Mouse (Mus musculus): ENCODE results near the gene Gin1. TPM values are rescaled to one million over a fixed set of nuclear protein-coding genes. Genes with fewer than 3 reads are reported as not detected.

Gin1 gene
- total and polyA plus RNA-seq, 2 experiments from 2014 or later: 0.80 to 21.3 TPM

DNA sequence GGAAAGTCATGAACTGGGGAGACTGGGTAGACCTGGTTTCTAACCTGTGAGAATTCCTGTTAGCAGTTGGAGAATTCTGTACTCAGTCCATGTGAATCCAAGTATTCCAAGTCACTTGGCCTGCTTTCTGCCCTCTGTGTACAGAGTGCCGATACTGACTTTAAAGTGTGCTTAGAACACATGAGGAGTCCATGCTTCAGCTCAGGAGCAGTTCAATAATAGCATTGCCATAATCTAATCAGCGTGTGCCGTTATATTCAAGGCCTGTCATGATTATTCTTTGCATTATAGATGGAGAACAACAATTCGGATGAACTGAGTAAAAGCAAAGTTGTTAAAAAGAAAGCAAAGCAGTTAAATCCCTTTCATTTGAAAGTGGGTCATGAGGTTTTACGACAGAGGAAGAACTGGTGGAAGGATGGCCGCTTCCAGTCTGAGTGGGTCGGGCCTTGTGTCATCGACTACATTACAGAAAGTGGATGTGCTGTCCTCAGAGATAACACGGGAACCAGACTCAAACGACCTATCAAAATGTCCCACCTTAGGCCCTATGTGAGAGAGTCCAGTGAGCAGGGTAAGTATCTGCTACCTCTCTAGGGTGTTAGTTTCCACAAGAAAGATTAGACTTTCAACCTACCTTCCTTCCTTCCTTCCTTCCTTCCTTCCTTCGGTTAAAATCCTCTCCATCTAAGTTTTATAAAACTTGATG lies 15.9 kb downstream of the Gin1 start:
- H3K36me3 ChIP-seq (replicated peaks; ENCODE audit: control insufficient read depth, insufficient read depth, low read length): no peaks in the 10 kb centered on the region
- H3K27ac ChIP-seq (ENCODE audit: low read depth): no peak overlapping the region
- ATAC-seq (ENCODE audit: insufficient read depth, low read depth) (no peak), DNase-seq (ENCODE audit: low spot score) (no peak)
- H3K27me3 ChIP-seq (ENCODE audit: control insufficient read depth, insufficient read depth, low read length): no peaks in the 10 kb centered on the region
- TF ChIP-seq CTCF (IDR thresholded peaks at IDR 0.05; ENCODE audit: low read depth) (no peak), EP300 (IDR thresholded peaks at IDR 0.05; ENCODE audit: low read depth) (no peak)
- no peaks in the 10 kb centered on the region for H3K9me3 ChIP-seq (replicated peaks; ENCODE audit: control insufficient read depth, low read length)
- H3K4me1 ChIP-seq (ENCODE audit: control insufficient read depth, insufficient read depth): 0 out of 2 replicates have a peak, but pooled peaks cover 4% of the 10 kb centered on the region
- no peak overlapping the region for H3K4me3 ChIP-seq (ENCODE audit: low read depth, low read length)
- H3K4me2 ChIP-seq (ENCODE audit: low read depth, low read length): no peak overlapping the region
- 82% methylated on average over 11 of the region's 11 CpGs for WGBS
- no peak overlapping the region for H3K9ac ChIP-seq (replicated peaks; ENCODE audit: low read depth, low read length)

DNA sequence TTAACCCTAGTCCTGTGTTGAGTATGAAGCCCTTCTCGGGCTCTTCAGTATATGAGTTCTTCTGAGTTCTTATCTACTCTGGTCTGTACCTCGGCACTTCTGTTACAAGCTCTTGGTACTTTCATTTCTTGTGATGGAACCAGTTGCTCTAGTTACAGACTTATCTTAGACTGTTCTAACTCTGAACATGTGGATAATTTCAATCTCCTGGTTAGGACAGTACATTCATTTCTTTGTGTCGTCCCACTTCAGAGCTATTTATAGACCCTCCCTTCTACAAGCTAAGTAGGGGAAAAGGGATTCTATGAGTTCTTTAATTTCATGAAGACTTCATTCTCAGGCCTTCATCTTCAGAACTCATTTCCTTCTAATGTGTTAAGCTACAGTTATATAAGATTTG lies 17.7 kb downstream of the Gin1 start:
- 0 out of 2 replicates have a peak, but pooled peaks cover 4% of the 10 kb centered on the region for H3K4me1 ChIP-seq (ENCODE audit: control insufficient read depth, insufficient read depth)
- DNase-seq (ENCODE audit: low spot score) (peak; percentile 69), ATAC-seq (ENCODE audit: insufficient read depth, low read depth) (peak; percentile 80)
- no peak overlapping the region for H3K9ac ChIP-seq (replicated peaks; ENCODE audit: low read depth, low read length)
- TF ChIP-seq EP300 (IDR thresholded peaks at IDR 0.05; ENCODE audit: low read depth): peak; percentile 67; the same call in 1 of the 2 replicates
- no peak for TF ChIP-seq CTCF (IDR thresholded peaks at IDR 0.05; ENCODE audit: low read depth)
- H3K4me2 ChIP-seq (ENCODE audit: low read depth, low read length): no peak overlapping the region
- H3K4me3 ChIP-seq (ENCODE audit: low read depth, low read length): no peak overlapping the region
- no peaks in the 10 kb centered on the region for H3K36me3 ChIP-seq (replicated peaks; ENCODE audit: control insufficient read depth, insufficient read depth, low read length)
- H3K9me3 ChIP-seq (replicated peaks; ENCODE audit: control insufficient read depth, low read length): no peaks in the 10 kb centered on the region
- 33% methylated on average over 3 of the region's 3 CpGs for WGBS
- no peaks in the 10 kb centered on the region for H3K27me3 ChIP-seq (ENCODE audit: control insufficient read depth, insufficient read depth, low read length)
- H3K27ac ChIP-seq (ENCODE audit: low read depth): peak overlapping the region; percentile 83

DNA sequence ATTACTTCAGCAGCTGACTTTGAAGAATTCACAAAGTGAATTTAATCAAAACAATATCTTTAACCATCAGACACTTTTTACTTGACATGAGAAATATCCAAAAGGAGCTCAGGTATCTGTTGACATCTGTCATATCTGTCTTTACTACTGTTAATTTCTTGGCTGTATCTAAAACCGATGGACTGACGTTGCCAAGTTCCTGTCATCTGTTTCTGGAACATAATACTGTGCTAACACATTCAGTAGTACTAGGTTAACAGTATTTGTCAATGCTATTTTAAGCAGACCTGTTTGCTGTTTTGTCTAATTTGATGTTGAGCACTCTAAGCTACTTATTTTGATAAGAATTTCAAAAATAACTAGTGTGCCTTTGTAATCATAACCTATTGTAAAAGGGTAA lies 18.5 kb downstream of the Gin1 start:
- peak; percentile 85 for TF ChIP-seq EP300 (IDR thresholded peaks at IDR 0.05; ENCODE audit: low read depth)
- no peak for TF ChIP-seq CTCF (IDR thresholded peaks at IDR 0.05; ENCODE audit: low read depth)
- no peaks in the 10 kb centered on the region for H3K27me3 ChIP-seq (ENCODE audit: control insufficient read depth, insufficient read depth, low read length)
- ATAC-seq (ENCODE audit: insufficient read depth, low read depth) (peak; percentile 76), DNase-seq (ENCODE audit: low spot score) (peak; percentile 70)
- H3K4me1 ChIP-seq (ENCODE audit: control insufficient read depth, insufficient read depth): 0 out of 2 replicates have a peak, but pooled peaks cover 4% of the 10 kb centered on the region
- peak overlapping the region; percentile 83 for H3K27ac ChIP-seq (ENCODE audit: low read depth)
- no peak overlapping the region for H3K4me2 ChIP-seq (ENCODE audit: low read depth, low read length)
- 27% methylated on average over 2 of the region's 2 CpGs for WGBS
- H3K9me3 ChIP-seq (replicated peaks; ENCODE audit: control insufficient read depth, low read length): no peaks in the 10 kb centered on the region
- H3K9ac ChIP-seq (replicated peaks; ENCODE audit: low read depth, low read length): no peak overlapping the region
- no peaks in the 10 kb centered on the region for H3K36me3 ChIP-seq (replicated peaks; ENCODE audit: control insufficient read depth, insufficient read depth, low read length)
- H3K4me3 ChIP-seq (ENCODE audit: low read depth, low read length): no peak overlapping the region

DNA sequence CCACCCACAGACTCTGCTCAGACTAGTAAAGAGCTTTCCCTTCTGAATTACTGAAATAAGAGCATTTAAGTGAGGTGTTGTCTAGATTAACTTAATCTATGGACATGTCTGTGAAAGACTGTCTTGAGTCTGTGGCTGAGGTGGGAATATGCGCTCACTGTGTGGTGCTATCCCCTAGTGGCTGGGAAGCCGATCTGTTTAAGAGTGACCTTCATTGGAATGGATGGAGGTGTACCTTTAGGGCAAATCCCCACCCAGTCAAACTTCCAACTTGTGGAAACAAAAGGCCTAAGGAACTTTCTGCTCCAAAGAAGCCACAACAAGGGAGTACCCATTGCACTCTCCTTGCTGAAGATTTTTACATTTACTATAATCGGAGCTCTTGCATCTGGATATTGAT lies 24.1 kb downstream of the Gin1 start:
- Histone ChIP-seq H3K9me3 (replicated peaks; ENCODE audit: control insufficient read depth, low read length) (no peaks in the 10 kb centered on the region), H3K9ac (replicated peaks; ENCODE audit: low read depth, low read length) (no peak overlapping the region), H3K4me1 (ENCODE audit: control insufficient read depth, insufficient read depth) (no peaks in the 10 kb centered on the region), H3K36me3 (replicated peaks; ENCODE audit: control insufficient read depth, insufficient read depth, low read length) (no peaks in the 10 kb centered on the region), H3K4me3 (ENCODE audit: low read depth, low read length) (no peak overlapping the region), H3K27me3 (ENCODE audit: control insufficient read depth, insufficient read depth, low read length) (no peaks in the 10 kb centered on the region), H3K4me2 (ENCODE audit: low read depth, low read length) (no peak overlapping the region), H3K27ac (ENCODE audit: low read depth) (no peak overlapping the region)
- TF ChIP-seq CTCF (IDR thresholded peaks at IDR 0.05; ENCODE audit: low read depth) (peak; percentile 26; the same call in 1 of the 2 replicates), EP300 (IDR thresholded peaks at IDR 0.05; ENCODE audit: low read depth) (no peak)
- WGBS: 86% methylated on average over 3 of the region's 3 CpGs
- ATAC-seq (ENCODE audit: insufficient read depth, low read depth) (no peak), DNase-seq (ENCODE audit: low spot score) (no peak)

DNA sequence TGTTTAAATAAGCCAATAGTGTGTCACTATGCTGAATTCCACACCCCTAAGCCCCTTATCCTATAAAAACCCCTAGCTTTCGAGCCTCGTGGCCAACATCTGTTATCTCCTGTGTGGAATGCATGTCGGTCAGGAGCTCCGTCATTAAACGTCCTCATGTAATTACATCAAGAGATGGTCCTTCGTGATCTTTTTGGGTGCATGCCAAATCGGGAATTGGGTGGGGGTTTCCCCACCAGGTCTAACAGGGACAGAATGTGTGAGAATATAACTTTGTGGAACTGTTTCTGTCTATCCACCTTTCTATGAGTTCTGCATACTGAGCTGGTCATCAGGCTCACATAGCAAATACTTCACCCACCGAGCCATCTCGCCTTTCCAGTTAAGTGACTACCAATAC lies 26.0 kb downstream of the Gin1 start:
- no peak for DNase-seq (ENCODE audit: low spot score)
- 42% methylated on average over 9 of the region's 9 CpGs for WGBS
- H3K27me3 ChIP-seq (ENCODE audit: control insufficient read depth, insufficient read depth, low read length): no peaks in the 10 kb centered on the region
- no peak overlapping the region for H3K4me3 ChIP-seq (ENCODE audit: low read depth, low read length)
- ATAC-seq (ENCODE audit: insufficient read depth, low read depth): no peak
- H3K36me3 ChIP-seq (replicated peaks; ENCODE audit: control insufficient read depth, insufficient read depth, low read length): no peaks in the 10 kb centered on the region
- H3K9ac ChIP-seq (replicated peaks; ENCODE audit: low read depth, low read length): no peak overlapping the region
- H3K9me3 ChIP-seq (replicated peaks; ENCODE audit: control insufficient read depth, low read length): peaks cover 7% of the 10 kb centered on the region; the same call in 1 of the 2 replicates
- no peak overlapping the region for H3K27ac ChIP-seq (ENCODE audit: low read depth)
- no peak overlapping the region for H3K4me2 ChIP-seq (ENCODE audit: low read depth, low read length)
- H3K4me1 ChIP-seq (ENCODE audit: control insufficient read depth, insufficient read depth): no peaks in the 10 kb centered on the region
- no peak for TF ChIP-seq CTCF (IDR thresholded peaks at IDR 0.05; ENCODE audit: low read depth)
- no peak for TF ChIP-seq EP300 (IDR thresholded peaks at IDR 0.05; ENCODE audit: low read depth)

All from heart, postnatal 0 days (tissue).